Mouse (Mus musculus) adrenal gland, postnatal 14 days (tissue): ENCODE data around the gene Ppm1l. TPM values are rescaled to one million over a fixed set of nuclear protein-coding genes. Genes with fewer than 3 reads are reported as not detected.
A peak's percentile ranks its signal among the peaks of the same experiment; 100 is the strongest.
"Not testable (repeated sequence)": the region's sequence is repeated elsewhere in the genome, so short reads cannot be mapped to it uniquely, and the experiment has no call there.

Experiments
- DNase-seq: peaks from one replicate; pipeline ENCODE4 v3.0.0; 2021; ENCODE audit warnings: mixed read lengths
- total RNA-seq: library from RNA; stranded (reverse); gene quantifications from 2 replicates; pipeline ENCODE4 v1.2.3, GENCODE M21; 2021

The Ppm1l gene
- total RNA-seq, 1 experiment from 2014 or later = 13.5 TPM

DNA sequence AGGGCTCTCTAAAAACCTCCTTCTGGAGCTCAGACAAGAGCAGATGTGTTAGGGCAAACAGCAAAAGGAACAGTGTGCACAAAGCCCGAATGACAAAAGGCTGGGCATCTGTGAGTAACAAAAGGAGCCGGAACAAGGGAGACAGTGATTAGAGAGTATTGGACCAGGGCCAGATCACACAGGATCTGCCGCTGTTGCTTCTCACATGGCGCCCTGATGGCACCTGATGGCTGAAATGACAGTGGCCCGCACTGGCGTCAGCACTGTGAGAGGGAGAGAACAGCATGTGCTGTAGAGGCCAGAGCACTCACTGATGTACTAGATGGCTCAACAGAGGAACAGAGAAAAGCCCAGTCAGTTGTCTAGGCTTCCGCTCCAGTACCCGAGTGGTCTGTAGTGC, 226.3 kb downstream of the Ppm1l start:
- DNase-seq = peak; percentile 55

DNA sequence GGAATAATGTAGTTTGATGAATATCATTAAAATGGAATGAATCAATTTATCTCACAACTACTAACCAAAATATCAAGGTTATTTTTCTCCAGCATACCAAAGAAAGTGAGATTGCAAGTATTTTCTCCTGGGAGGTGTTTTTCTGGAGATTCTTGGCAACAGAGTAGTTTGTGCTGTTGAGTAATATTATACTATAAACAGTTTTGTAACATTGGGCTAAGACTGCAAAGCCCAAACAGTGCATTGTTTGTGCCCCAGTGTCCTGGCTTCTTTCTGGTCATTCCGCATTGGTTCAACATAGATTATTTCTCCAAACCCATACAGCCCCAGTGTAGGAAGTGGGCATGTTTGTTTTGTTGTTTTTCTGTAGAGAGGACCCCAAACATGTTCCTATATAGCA, 227.1 kb downstream of the Ppm1l start:
- no peak for DNase-seq

DNA sequence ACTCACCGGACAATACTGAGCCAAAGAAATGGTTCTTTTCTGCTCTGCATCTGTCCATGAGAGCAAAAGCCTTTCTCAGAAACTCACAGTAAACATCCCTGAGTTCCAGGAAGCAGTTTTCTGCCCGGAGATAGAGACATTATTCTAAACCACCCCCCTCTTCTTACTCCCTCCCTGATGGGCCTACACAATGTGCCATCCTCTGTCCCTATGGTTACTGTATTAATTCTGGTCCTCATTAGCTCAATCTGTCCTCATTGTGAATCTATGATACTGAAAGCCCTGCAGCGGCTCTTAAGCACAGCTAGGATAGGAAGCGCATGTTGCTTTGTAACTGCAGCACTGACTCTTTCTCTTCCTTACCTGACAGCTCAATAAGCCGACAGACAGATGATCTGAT, 228.4 kb downstream of the Ppm1l start:
- DNase-seq = no peak

DNA sequence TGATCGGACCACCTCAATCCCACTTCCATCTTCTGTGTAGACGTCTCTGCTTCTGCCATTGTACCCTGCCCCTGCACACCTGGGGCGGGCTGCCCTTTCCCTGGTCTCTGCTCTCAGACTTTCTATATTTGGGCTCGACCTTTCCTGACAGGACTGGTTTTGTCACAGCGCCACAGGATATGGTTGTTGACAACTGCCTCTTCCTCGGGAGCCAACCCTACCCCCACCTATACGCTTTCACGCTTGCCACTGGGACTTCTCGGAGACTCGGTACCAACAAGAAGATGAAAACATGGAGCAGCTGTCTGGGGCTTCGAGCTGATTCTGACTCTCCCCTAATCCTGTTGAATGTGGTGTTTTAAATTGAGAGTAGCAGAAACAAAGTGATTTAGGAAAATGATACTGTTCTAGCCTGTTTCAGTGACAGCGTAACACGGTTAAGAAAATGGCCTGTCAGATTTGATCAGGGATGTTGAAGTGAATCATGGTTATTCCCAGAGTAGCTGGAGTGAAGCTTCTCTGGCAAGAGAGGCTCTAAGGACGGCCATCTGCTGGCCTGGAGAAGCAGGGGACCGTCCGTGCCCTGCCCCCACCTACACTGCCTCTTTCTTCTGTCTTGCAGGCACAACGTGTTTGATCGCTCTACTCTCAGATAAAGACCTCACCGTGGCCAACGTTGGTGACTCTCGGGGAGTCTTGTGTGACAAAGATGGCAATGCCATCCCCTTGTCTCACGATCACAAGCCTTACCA, 232.2 kb downstream of the Ppm1l start:
- peak; percentile 27 for DNase-seq

DNA sequence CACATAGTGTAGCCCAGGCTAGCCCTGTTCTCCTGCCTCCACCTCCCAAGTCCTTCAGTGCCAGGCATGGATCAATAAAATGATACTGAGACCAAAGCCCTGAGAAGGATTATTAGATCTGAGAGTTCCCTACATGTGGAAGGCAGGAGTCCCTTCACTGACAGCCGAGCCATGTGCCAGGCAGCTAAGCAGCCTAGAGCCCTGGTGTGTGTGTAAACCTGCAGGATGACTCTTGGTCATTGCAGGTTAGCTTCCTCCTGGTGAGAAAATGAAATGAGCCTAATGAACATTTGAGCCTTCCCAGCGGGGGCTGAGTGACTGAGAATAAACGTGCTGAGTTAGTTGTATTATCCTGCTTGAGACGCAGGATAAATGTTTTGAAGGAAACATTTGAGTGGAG, 232.9 kb downstream of the Ppm1l start:
- DNase-seq = no peak

DNA sequence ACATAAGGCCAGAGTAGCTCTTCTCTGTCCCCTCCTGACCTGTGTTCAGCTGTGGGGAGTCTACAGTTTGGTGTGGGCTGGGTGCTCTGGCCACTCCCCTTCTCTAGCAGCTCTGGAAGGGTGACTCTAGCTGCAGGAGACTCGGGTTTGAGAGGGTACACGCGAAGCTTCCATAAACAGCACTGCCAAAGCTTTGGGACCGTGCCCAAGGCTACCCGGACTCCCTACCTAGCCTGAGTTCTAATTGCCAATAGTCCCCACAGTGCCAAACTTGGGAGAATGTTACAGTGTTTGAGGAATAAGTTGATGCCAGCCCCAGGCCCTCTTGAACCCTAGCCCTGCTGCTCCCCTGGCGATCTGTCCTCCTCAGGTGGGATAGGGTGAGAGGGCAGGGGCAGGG, 238.8 kb downstream of the Ppm1l start:
- DNase-seq = no peak

DNA sequence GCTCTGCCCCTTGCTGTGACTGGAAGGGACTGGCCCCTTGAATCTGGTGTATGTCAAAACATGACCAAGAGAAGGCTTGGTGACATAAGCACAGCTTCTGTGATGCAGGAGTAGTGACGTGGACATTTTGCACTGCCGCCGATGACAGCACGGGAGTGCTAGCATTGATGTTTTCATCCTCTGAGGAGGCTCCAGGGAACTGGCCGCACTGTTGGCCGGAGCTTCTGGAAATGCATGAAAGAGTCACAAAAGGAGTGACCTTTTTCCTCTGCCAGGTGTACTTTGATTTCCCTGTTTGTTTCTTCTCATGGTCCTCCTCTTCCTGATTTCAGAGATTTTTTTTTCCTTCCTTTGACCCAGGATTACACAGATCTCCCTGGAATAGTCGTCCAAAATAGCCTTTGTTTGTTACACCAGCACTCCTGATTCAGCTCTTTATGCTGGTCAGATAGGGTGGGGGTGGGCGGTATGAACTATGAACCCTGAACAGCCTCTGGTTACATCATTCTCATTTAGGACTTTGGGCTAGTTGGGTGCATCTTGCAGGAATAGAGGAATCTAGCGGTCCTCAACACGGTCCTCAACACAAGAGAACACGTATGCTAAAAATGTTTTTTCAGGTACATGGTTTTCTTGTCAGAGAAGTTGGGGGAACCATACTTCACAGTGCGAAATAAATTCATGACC, 239.6 kb downstream of the Ppm1l start:
- no peak for DNase-seq

DNA sequence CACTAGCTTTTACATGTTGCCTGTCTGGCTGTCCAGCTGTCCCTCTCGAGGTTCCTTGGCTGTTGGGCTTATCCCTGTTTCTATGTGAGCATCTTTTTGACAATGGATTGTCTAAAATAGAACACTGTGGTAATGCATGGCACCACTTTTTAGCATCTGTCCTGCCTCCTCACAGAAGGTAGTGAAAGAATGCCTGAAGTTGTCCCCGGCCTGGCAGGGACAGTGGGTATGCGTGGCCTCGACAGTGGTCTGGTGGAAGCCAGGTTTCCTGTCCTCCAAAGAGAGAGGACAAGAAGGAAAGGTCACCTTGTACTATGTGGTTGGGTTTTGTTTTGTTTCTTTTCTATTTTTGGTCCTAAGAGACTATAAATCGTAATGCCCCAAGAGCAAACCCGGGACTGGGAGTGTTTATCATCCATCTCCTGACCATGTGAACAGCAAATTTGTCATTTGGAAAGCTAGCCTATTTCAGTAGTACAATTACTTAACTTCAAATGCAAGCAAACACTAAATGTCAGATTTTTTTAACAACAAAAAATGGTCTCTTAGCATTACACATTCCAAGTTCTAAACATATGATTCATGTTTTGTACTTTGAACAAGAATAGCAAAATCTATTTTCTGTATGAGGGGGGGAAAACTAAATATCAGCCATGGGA, 242.8 kb downstream of the Ppm1l start:
- DNase-seq = peak; percentile 40

DNA sequence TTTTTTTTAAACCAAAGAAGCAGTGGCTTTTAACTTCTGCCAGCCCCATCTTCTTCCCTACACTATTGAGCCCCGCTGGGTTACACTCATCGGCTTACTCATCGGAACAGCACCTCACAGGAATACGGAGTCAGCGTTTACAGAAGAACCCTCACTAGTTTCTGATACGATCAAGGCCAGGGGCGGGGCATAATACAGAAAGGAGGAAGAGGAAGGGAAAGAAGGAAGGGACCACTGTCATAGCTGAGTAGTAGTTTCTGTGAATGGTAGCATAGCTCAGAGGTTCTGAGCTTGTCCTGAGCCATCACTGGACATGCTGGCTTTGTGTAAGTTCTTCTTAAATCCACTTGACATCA, 243.3 kb downstream of the Ppm1l start:
- DNase-seq = peak; percentile 42

DNA sequence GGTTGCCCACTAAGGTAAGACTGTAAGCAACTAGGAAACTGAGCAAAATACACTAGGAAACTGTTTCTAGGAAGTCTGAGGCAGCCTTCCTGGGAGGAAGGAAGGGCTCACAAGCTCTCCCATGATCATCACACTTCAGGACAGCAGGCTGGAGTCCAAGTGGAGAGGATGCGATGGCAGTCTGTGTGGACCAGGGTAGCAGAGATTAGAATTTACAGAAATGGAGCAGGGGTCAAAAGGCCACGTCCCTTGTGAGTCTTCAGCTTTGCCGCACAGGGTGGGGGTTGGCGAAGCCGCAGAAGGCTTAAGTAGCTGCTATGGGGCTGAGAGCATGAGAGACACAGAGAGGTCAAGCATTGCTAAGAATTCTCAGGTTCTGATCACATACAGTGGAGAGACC, 245.0 kb downstream of the Ppm1l start:
- DNase-seq = peak; percentile 41

DNA sequence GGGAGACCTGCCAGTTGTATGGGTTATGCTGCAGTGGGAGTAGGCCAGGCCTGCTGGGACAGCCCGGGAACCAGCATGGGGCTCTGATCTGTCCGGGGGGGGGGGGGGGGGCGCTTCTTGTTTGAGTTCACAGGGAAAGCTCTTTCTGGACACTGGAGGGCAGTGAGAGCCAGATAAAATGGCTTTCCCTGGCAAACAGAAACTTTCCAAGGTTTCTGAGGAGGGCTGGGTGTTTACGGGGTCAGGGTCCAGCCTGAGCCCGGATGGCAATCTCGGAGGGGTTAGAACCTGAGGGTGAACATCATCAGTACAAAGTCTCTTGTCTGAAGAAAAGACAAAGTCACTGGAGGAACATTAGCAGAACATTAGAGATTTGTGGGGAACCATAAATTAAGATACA, 246.7 kb downstream of the Ppm1l start:
- no peak for DNase-seq

DNA sequence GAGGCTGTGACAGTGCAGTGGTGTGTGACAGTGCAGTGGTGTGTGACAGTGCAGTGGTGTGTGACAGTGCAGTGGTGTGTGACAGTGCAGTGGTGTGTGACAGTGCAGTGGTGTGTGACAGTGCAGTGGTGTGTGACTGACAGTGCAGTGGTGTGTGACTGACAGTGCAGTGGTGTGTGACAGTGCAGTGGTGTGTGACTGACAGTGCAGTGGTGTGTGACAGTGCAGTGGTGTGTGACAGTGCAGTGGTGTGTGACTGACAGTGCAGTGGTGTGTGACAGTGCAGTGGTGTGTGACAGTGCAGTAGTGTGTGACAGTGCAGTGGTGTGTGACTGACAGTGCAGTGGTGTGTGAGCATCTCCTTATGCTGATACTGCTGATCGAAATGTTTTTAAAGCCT, 248.9 kb downstream of the Ppm1l start:
- not testable (repeated sequence) for DNase-seq

DNA sequence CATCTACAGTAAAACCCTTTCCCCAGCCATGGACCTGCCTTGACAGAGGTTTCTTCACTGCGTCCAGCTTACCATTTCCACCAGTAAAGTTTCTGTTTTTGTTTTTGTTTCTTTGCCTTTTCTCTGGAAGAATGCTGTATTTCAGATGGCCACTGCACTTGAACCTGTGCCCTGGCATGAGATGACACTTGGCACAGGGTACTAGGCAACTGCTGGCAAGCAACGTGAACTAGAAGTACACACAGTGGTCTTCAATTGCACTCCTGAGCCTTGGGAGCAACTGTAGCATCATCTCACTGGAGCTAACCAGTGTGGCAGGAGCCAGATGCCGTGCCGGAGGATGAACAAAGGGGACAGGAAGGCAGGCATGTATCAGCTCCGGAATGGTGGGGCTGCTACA, 255.9 kb downstream of the Ppm1l start:
- no peak for DNase-seq

DNA sequence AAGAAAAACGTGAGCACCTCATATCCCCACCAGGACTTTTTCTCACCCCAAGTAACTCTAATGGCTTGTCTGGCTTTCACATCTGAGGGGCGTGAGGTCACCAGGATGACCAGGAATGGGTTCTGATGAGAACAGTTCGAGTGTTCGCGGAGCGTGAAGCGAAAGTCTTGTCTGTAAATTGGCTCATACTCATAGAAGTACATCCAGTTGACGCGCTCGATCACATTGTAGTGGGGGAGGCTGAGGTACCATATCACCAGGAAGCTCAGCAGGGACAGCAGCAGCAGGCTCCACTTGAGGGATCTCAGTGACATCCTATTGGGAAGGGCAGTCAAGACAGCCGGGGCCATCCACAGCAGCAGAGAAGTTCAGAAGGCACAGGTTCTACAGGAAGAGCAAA, 258.9 kb downstream of the Ppm1l start:
- no peak for DNase-seq

DNA sequence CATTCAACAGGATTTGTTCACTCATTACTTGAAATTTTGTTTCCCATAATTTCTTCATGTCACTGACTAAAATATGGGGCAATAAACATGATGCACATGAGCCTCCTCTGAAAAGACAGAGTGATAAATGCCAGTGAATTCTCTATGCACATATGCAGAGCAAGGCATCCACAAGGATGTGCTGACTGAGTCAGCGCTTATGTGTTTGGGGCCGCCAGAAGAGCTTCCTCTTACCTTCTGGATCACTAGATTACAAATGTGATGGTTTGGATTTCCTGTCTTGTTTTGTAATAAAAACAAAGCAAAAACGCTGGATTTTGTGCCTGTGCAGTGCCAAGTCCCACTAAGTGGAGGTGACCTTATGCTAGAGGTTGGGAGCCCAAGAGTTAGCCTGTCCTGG, 260.1 kb downstream of the Ppm1l start:
- DNase-seq = no peak

DNA sequence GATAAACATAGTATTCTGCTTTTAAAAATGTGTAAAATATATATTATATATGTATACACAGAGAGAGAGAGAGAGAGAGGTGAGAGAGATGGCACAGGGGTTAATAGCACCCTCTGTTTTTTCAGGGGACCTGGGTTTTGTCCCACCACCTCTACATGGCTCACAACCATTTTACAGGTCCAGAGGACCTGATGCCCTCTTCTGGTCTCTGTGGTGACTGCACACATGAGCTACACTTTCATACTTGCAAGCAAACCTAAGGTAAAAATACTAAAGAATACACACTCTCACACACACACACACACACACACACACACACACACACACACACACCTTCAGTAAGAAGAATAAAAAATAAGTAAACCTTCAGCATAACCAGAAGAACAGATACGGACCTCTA, 262.1 kb downstream of the Ppm1l start:
- DNase-seq = no peak

DNA sequence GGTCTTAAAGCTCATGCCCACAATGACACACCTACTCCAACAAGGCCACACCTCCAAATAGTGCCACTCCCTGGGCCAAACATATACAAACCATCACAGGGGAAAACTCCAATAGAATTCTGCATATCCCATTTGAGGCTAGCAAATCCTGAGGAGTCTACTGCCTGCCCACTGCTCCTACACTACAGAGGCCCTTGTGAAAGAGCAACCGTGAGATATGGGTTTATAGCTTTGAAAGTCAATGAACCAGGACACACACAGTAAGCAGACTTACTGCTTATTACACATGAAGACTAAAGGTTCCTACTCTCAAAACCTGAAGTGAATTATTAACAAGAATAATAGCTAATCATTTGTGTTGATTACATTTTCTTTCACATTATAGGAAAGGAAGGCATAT, 267.1 kb downstream of the Ppm1l start:
- DNase-seq = no peak

DNA sequence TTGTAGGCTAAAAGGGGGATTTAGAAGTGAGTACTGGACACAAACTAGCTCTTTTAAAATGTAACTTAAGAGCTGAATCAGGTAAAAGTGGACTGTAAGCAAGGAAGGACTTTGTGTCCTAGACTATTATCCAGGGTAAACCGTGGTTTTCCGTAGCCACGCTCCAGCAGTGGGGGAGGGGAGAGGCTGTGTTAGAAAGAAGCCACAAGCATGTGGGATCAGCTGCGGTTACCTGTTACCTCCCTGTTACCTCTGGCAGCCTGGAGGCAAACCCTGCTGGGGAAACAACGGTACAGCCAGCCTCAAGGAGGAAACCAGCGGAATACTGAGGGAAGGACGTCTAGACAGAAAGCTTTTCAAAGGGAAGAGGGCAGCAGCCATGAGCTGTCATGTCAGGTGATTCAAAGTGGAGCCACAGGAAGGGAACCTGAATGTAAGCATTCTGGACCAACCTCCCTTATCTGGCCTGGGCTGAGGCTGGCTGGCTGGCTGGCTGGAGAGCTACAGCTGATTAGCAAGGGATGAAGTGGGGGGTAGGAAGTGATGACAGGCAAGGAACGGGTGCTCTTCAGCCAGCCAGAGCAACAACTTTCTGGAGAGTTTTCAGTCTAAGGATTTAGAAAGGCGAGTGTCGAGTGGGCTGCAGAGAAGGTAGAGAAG, 271.6 kb downstream of the Ppm1l start:
- no peak for DNase-seq

DNA sequence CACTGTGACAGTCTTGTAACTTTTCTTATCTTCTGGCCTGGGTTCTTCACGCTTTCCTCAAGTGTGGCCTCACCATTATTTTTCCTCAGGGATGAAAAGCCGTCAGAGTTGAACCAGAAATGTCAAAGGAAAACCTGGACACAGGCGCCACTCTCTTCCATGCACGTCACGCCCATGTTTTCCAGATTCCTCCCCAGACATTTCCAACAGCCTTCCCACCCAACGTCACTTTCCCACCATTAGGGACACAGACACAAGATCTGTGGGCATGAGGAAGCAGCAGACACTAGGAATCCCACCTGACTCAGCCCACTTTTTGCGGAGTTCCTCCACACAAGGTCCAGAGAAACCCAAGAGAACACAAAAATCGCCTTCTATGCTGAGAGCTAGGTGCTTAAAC, 276.8 kb downstream of the Ppm1l start:
- DNase-seq = no peak

DNA sequence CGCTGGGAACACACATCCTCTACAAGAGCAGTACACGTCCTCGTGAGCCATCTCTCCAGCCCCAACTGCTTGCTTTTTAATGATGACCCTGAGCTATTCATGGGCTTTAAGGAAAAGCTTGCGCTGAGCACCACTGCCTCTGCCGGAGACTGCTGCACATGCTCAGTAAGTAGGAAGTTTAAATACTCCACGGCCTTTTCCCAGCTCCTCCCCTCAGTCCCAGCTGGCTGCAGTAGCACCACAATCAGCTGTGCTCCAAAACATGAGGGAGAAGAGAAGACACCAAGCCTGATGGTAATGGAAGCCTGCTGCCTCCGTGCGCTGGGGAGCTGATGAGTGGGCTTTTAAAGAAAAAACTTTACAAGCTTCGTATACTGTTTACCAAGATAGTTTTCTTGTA, 277.4 kb downstream of the Ppm1l start:
- peak; percentile 20 for DNase-seq

DNA sequence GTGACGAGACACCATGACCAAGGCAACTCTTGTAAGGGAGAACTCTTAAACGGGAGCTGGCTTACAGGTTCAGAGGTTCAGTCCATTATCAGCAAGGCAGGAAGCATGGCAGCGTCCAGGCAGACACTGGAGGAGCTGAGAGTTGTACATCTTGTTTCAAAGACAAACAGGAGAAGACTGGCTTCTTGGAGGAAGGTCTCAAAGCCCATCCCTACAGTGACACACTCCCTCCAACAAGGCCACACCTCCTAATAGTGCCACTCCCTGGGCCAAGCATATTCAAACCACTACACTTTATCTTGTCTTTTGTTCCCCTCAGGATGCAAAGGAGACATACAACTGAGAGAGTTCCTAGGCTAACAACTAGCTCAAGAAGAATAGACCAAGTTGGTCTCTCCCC, 279.5 kb downstream of the Ppm1l start:
- no peak for DNase-seq

DNA sequence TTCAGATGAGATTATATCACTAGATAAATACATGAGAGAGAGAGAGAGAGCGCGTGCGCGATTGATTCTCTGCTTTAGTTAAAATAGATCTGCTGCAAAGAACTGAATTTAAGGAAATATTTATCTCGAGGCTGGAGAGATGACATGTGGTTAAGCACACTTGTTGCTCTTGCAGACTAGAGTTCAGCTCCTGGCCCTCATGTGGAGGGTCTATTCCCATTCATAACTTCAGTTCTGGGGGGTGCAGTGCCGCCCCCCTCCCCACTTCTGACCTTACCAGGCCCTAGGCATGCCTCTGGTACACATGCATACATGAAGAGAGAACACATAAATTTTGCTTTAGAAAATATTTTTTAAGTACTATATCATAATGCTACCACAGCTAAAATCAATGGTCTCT, 280.6 kb downstream of the Ppm1l start:
- DNase-seq = no peak

DNA sequence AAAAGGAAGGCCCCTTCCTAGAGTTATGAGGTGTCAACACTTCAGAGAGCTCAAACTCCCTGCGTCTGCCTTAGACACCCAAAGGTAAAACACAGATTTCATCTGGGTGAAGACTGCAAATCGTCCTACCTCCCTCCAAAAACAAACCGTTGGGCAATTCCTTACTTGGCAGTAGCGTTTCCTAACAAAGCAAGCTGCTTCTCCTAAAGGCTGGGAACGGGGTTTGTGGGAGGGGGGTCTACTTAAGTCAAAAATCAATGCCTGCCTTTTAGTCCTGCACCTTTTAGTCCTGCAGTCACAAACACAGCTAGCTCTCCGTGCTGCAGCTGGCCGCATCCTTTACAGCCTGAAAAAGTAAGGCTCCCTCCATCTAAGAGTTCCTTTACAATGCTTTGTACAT, 281.2 kb downstream of the Ppm1l start:
- no peak for DNase-seq
